Mouse (Mus musculus) left cerebral cortex, postnatal 14 days (tissue): ENCODE data around the gene Col4a4. TPM values are rescaled to one million over a fixed set of nuclear protein-coding genes. Genes with fewer than 3 reads are reported as not detected.

Experiments
- DNase-seq, 2 experiments: peaks; one replicate each; pipeline ENCODE4 v3.0.0; 2021 to 2022; ENCODE audit warnings: low spot score in 2 of 2, mixed read lengths in 1 of 2
- intact Hi-C: fragments of 180-260 bp; cut with DNase I; formaldehyde crosslinking; loops from one replicate; pipeline ENCODE4 v1.15.1; 2025
- long read RNA-seq, 2 experiments: library from polyadenylated mRNA; stranded (forward); transcript quantifications; one replicate each; pipeline ENCODE4 v2.0.0; 2021
- total RNA-seq, 2 experiments: library from RNA; stranded (reverse); gene quantifications; 2 replicates each; pipeline ENCODE4 v1.2.3; 2021

Col4a4 gene
- 1 to 10 TPM; 3.5 to 3.9 TPM for total RNA-seq
- long read RNA-seq, experiment 1, partial matches to known transcripts: 1 of 1 reads
- long read RNA-seq, experiment 1, other reads (novel, unspliced or antisense): 0 of 1 reads
- long read RNA-seq, experiment 2, partial matches to known transcripts: 1 of 1 reads
- long read RNA-seq, experiment 2, other reads (novel, unspliced or antisense): 0 of 1 reads

- intact Hi-C loops: no loop called here
- no peak for DNase-seq
These were observed at the start of gene Col4a4, which contains the start of gene Col4a3 for GRCm38 (mm10) chr1:82586713-82587399. Gene Col4a4, minus strand, starts transcription at chr1:82586849. Gene Col4a3, plus strand, starts transcription at chr1:82586921.

DNA sequence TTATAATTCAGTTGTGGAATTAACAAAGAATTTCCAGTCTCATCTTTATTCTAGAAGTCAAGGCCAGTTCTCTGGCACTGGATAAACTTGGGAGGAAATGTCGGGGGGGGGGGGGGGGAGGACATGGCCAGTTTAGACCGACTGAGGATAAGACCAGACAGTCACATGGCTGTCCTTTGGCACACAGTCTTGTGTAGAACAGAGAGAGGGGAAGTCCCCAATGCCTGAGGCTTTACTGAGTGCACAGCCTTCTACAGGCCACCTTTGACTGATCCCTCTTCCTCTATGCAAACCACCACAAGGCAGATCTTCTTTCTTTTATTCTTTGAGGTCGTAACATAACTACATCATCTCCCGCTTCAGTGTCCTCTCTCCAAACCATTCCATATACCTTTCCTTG lies 49.7 kb upstream of the Col4a4 start:
- DNase-seq: no peak
- intact Hi-C loops: no loop called here

GRCm38 (mm10) chr1:82635254-82635620 lies 48.6 kb upstream of the Col4a4 start:
- intact Hi-C loops: no loop called here
- no peak for DNase-seq

- intact Hi-C loops: no loop called here
- DNase-seq: peak; percentile 17 to 29
These were observed 48.0 kb upstream of the Col4a4 start for GRCm38 (mm10) chr1:82634545-82635253.

DNA sequence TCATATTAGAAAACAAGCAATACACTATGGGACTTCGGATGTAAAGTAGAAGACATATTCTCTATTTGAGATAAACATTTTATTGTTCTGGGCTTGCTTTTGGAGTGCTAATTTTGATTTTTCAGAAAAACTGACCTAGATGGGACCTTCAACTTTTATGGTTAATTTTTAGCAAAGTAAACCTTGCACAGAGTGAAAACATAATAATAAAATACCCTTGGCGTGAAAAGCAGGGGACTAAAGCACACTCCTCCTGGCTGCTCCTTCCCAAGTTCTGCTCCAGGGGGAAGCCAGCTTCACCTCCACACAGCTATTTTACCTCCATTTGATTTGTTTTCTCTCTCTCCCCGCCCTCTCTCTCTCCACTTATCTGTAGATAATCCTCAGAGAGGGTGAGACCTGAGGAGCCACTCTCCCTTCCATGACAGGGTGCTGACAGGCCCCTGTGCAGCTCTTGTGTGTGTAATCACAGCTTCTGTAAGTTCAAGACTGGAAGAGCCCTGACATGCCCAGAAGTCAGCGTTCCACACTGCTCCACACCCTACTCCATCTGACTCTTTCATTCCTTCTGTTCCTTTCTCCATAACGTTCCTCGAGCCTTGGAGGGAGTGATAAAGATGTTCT lies 44.6 kb upstream of the Col4a4 start:
- no peak for DNase-seq
- intact Hi-C loops: no loop called here

- intact Hi-C loops: no loop called here
- DNase-seq: no peak
These were observed 42.8 kb upstream of the Col4a4 start for GRCm38 (mm10) chr1:82629495-82629894.

GRCm38 (mm10) chr1:82627652-82628051 lies 41.0 kb upstream of the Col4a4 start:
- DNase-seq: no peak
- intact Hi-C loops: no loop called here

DNA sequence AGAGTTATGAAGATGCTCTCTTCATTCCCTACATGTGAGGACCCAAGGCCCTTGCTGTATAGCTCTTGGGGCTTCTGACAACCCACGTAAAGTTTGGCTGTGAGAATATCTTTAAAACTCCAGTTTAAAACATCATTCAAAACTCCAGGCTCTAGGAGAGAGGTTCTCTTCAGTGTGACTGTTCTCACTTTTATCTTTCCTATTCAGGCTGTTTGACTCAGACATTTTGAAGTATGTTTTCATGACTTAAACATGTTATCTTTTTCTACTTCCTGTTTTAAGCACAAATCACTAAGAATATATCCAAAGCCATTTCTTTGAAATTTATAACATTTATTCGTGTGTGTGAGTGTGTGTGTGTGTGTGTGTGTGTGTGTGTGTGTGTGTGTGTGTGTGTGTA lies 38.8 kb upstream of the Col4a4 start:
- no peak for DNase-seq
- intact Hi-C loops: no loop called here

- DNase-seq: no peak
- intact Hi-C loops: no loop called here
These were observed 38.3 kb upstream of the Col4a4 start for GRCm38 (mm10) chr1:82624934-82625333.

DNA sequence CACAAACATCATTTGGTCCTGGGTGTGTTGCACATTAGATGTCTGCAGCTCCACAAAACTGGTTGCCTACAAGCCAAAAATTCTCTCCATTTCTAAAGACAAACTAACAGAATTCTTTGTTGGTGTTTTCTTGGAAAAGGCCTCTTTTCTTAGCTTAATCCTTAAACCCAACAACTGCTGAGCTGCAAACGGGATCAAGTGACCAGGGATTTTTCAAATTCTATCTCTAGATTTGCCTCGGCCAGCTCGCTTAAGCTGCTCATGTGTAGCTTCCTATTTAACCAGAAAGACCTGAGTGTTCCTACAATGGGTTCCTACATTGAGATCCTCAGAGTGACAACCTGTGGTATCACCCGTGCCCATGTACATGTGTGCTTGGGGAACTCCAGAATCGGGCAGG lies 33.3 kb upstream of the Col4a4 start:
- intact Hi-C loops: no loop called here
- no peak for DNase-seq

DNA sequence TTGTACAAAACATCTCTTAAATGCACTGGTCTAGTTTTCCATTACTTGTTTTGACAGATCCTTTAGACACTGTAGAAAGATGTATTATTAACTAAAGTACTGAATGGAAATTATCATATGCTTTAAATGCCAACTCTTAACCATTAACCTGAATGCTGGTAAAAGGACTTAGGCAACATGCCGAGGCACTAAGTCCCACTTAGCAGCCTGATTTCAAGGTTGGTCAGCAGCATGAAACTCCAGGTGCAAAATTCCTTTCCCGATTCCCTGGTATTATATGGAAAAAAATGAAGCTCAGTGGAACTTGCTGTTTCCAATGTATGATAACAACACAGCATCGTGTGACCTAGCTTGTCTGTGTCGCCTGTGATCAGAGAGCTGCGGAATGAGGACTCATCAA lies 31.9 kb upstream of the Col4a4 start:
- intact Hi-C loops: no loop called here
- no peak for DNase-seq

- DNase-seq: no peak
- intact Hi-C loops: no loop called here
These were observed 31.4 kb upstream of the Col4a4 start for GRCm38 (mm10) chr1:82618001-82618400.

- no peak for DNase-seq
These were observed 25.5 kb upstream of the Col4a4 start for GRCm38 (mm10) chr1:82612061-82612660.

DNA sequence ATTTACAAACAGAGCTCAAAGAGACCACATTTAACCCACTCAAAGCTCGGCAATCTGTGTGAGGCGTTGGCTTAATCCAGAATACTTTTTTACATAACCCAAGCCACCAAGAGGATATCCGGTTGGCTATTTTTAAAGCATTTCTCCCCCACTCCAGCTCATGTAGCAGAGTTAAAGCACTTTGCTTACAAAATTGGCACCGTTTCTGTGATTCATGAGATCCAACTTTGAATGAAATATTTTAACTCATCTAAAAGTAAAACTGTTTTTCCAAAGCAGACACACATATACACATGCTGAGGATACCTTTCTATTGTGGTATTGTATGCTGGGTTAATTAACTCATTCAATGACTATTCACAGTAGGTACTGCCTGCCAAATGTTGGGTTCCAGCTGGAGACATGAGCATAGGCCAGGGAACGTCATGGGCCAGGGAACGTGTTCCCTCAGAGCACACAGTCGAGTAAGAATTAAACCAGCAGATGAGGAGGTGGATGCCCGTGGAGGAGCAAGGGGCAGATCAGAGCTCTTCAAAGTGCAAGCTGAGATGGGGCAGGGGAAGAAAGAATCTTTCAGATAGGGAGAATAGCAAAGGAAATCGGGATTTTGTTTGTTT lies 22.1 kb upstream of the Col4a4 start:
- DNase-seq: peak; percentile 31 to 66
- intact Hi-C loops: no loop called here

More at GRCm38 (mm10) chr1:82612061-82612660, 25.5 kb upstream of the Col4a4 start:
- intact Hi-C loops: no loop called here

DNA sequence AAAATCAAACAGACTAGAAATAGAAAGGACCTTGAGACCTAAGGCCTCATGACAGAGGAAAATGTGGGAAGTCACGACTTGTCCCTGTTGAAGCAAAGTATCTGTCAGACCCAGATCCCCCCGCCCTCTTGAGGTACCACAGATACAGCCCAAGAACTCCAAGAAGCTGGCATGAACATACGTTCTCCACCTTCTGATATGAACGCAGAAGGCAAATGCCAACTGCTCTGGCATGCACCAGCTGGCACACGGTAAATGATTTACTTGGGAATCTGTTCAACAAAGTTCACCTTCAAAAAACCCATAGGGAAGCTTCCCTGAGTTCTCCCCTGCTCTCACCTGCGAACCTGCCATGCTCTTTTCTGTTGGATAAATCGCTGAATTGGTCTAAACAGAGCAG lies 19.2 kb upstream of the Col4a4 start:
- no peak for DNase-seq
- intact Hi-C loops: no loop called here

DNA sequence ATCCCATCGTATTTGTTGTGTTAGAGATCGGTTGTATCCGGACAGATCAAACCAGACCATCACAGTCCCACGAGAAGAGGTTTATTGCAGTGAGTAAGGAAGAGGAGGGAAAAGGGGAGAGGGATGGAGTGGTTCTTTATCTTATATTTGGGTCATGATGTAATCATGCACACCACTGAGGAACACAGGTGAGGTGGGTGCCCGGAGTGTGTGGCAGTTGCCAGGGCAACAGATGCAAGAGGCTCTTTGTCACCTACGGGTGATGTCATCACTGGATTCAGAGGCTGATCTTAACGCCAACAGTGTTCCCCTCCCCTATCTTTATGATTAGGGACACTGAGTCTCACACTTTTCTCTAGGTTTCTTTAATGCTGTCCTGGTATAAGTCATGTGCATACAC lies 18.7 kb upstream of the Col4a4 start:
- DNase-seq: no peak
- intact Hi-C loops: no loop called here

DNA sequence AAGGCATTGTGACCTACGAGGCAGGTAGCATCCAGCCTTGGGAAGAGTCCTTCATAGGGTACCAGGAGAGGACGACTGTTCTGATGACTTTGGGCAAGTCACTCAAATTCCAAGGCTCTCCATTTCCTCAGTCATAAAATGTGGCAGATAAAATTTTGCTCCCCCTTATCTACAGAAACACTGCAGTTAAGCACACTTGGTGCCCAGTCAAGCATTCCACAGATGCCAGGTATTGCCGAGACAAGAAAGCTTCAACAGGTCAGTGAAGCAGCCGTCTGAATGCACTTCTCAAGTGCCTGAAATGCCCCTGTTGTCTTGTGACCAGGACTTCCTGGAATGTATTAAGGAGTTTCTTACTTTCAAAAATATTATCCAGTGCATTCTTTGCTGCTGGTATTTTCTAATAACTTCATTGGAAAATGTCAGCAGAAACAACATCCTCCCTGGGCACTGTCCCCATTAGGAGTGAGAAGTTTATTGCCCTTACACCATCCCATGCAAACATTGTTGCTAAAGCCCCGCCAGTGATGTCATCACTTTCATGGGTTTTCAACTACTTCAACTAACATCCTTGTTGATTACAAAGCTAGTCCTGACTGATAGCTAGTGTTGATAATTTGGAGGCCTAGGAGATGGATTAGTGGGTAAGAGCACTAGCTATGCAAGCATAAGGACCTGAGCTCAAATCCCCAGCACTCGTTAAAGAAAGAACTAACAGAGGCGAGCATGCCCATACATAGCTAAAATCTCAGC lies 16.7 kb upstream of the Col4a4 start:
- no peak for DNase-seq
- intact Hi-C loops: no loop called here

- intact Hi-C loops: no loop called here
- no peak for DNase-seq
These were observed 10.4 kb upstream of the Col4a4 start for GRCm38 (mm10) chr1:82596864-82597596.
